Mouse (Mus musculus) retina, postnatal 7 days (tissue): ENCODE data around the gene Neurl1a.
"Not testable (repeated sequence)": the region's sequence is repeated elsewhere in the genome, so short reads cannot be mapped to it uniquely, and the experiment has no call there.

Experiments used
- DNase-seq: peaks from one replicate; pipeline ENCODE4 v3.0.0-alpha.2; 2012; ENCODE audit warnings: low read depth, low spot score

The Neurl1a gene

GRCm38 (mm10) chr19:47178431-47179271, at the start of gene Neurl1a:
TSS of gene Neurl1a (plus strand) at chr19:47178820.
- peak; percentile 71 for DNase-seq

- DNase-seq = no peak
Measured at GRCm38 (mm10) chr19:47128835-47129234, 49.8 kb upstream of the Neurl1a start.

GRCm38 (mm10) chr19:47130551-47131125, 48.0 kb upstream of the Neurl1a start:
- DNase-seq = no peak

- no peak for DNase-seq
Measured at GRCm38 (mm10) chr19:47133161-47133560, 45.5 kb upstream of the Neurl1a start.

GRCm38 (mm10) chr19:47135568-47135967, 43.1 kb upstream of the Neurl1a start:
- DNase-seq = no peak

- DNase-seq = no peak
Measured at GRCm38 (mm10) chr19:47136170-47136569, 42.5 kb upstream of the Neurl1a start.

GRCm38 (mm10) chr19:47137051-47137581, 41.5 kb upstream of the Neurl1a start:
- DNase-seq = no peak

- DNase-seq = no peak
Measured at GRCm38 (mm10) chr19:47137771-47138421, 40.7 kb upstream of the Neurl1a start, which contains the start of gene Calhm2. TSS of gene Calhm2 (minus strand) at chr19:47138294.

GRCm38 (mm10) chr19:47139611-47140010, 39.0 kb upstream of the Neurl1a start:
- DNase-seq = not testable (repeated sequence)

GRCm38 (mm10) chr19:47142438-47142837, 36.2 kb upstream of the Neurl1a start:
- no peak for DNase-seq

GRCm38 (mm10) chr19:47144154-47144553, 34.5 kb upstream of the Neurl1a start, which contains the start of gene Calhm1:
TSS of gene Calhm1 (minus strand) at chr19:47144254.
- no peak for DNase-seq

- no peak for DNase-seq
Measured at GRCm38 (mm10) chr19:47148267-47148847, 30.3 kb upstream of the Neurl1a start.

- DNase-seq = no peak
Measured at GRCm38 (mm10) chr19:47149854-47150253, 28.8 kb upstream of the Neurl1a start.

- no peak for DNase-seq
Measured at GRCm38 (mm10) chr19:47151332-47152061, 27.1 kb upstream of the Neurl1a start.

GRCm38 (mm10) chr19:47152062-47152369, 26.6 kb upstream of the Neurl1a start:
- no peak for DNase-seq

- no peak for DNase-seq
Measured at GRCm38 (mm10) chr19:47153767-47154166, 24.9 kb upstream of the Neurl1a start.

GRCm38 (mm10) chr19:47157664-47158063, 21.0 kb upstream of the Neurl1a start, which contains the start of gene Calhm3:
TSS of gene Calhm3 (minus strand) at chr19:47157764.
- DNase-seq = no peak

GRCm38 (mm10) chr19:47161669-47162068, 17.0 kb upstream of the Neurl1a start:
- DNase-seq = no peak

- no peak for DNase-seq
Measured at GRCm38 (mm10) chr19:47163176-47163744, 15.4 kb upstream of the Neurl1a start.

GRCm38 (mm10) chr19:47166758-47167157, 11.9 kb upstream of the Neurl1a start:
- no peak for DNase-seq
